Mouse (Mus musculus) gastrocnemius, adult 18-20 months (tissue): Measurements from ENCODE around the gene Gm11569. TPM values are rescaled to one million over a fixed set of nuclear protein-coding genes. Genes with fewer than 3 reads are reported as not detected.
"Not testable (repeated sequence)": the region's sequence is repeated elsewhere in the genome, so short reads cannot be mapped to it uniquely, and the experiment has no call there.

ENCODE experiments used
- DNase-seq: peaks from one replicate; pipeline ENCODE4 v3.0.0; 2021; ENCODE audit warnings: low spot score
- long read RNA-seq, 2 experiments: library from polyadenylated mRNA; stranded (forward); transcript quantifications; one replicate each; pipeline ENCODE4 v2.0.0; 2021
- total RNA-seq, 2 experiments: library from RNA; stranded (reverse); gene quantifications; 2 replicates each; pipeline ENCODE4 v1.2.3; 2021

Gm11569 gene
- total RNA-seq: not detected
- long read RNA-seq, experiment 1: 0 reads
- long read RNA-seq, experiment 2: 0 reads

- not testable (repeated sequence) for DNase-seq
These were observed at the start of gene Gm11569 for GRCm38 (mm10) chr11:99798832-99799231. TSS of gene Gm11569 (minus strand) at chr11:99798932.

- DNase-seq: no peak
These were observed 48.0 kb upstream of the Gm11569 start for GRCm38 (mm10) chr11:99846746-99847145.

- no peak for DNase-seq
These were observed 43.5 kb upstream of the Gm11569 start for GRCm38 (mm10) chr11:99842185-99842584.

GRCm38 (mm10) chr11:99837966-99838365, 39.2 kb upstream of the Gm11569 start, which contains the start of gene 2300003K06Rik:
TSS of gene 2300003K06Rik (minus strand) at chr11:99838066.
- DNase-seq: no peak

- DNase-seq: not testable (repeated sequence)
These were observed 16.8 kb upstream of the Gm11569 start, which contains the start of gene Gm11564 for GRCm38 (mm10) chr11:99815566-99815965. TSS of gene Gm11564 (minus strand) at chr11:99815666.

GRCm38 (mm10) chr11:99809792-99810191, 11.1 kb upstream of the Gm11569 start, which contains the start of gene Krtap4-13:
TSS of gene Krtap4-13 (minus strand) at chr11:99809892.
- not testable (repeated sequence) for DNase-seq

- DNase-seq: not testable (repeated sequence)
These were observed 5.6 kb upstream of the Gm11569 start, which contains the start of gene Gm11554 for GRCm38 (mm10) chr11:99804346-99804745. TSS of gene Gm11554 (minus strand) at chr11:99804446.

- DNase-seq: no peak
These were observed 5.4 kb downstream of the Gm11569 start, which contains the start of gene Gm11596 for GRCm38 (mm10) chr11:99793367-99793766. TSS of gene Gm11596 (minus strand) at chr11:99793467.

GRCm38 (mm10) chr11:99784900-99785299, 13.8 kb downstream of the Gm11569 start, which contains the start of gene Krtap4-9:
TSS of gene Krtap4-9 (plus strand) at chr11:99785200.
- not testable (repeated sequence) for DNase-seq

- no peak for DNase-seq
These were observed 18.1 kb downstream of the Gm11569 start, which contains the start of gene Krtap4-8 for GRCm38 (mm10) chr11:99780604-99781003. TSS of gene Krtap4-8 (minus strand) at chr11:99780704.

GRCm38 (mm10) chr11:99778401-99778800, 20.3 kb downstream of the Gm11569 start:
- DNase-seq: no peak

- DNase-seq: not testable (repeated sequence)
These were observed 25.9 kb downstream of the Gm11569 start, which contains the start of gene Gm11595 for GRCm38 (mm10) chr11:99772813-99773212. TSS of gene Gm11595 (minus strand) at chr11:99772913.

GRCm38 (mm10) chr11:99768410-99768809, 30.3 kb downstream of the Gm11569 start:
- DNase-seq: no peak

GRCm38 (mm10) chr11:99758877-99759276, 39.9 kb downstream of the Gm11569 start:
- DNase-seq: no peak

Other genes with a start within 250 kb of the Gm11569 start
- gene Krtap3-3, start 248.1 kb downstream of the Gm11569 start, total RNA-seq: under 1 TPM in 1 of 2 experiments, not detected in 1; 0.32 TPM
- gene Krtap3-2, start 242.1 kb downstream of the Gm11569 start, total RNA-seq: not detected
- gene Gm11939, start 239.5 kb downstream of the Gm11569 start, total RNA-seq: not detected
- not detected for gene Krtap3-1, start 232.3 kb downstream of the Gm11569 start, total RNA-seq
- not detected for gene Krtap1-5, start 217.9 kb downstream of the Gm11569 start, total RNA-seq
- not detected for gene Krtap1-4, start 215.3 kb downstream of the Gm11569 start, total RNA-seq
- not detected for gene Krtap1-3, start 207.6 kb downstream of the Gm11569 start, total RNA-seq
- not detected for gene Krtap9-3, start 200.8 kb downstream of the Gm11569 start, total RNA-seq
- gene Gm11938, start 195.6 kb downstream of the Gm11569 start, total RNA-seq: not detected
- gene Gm11937, start 188.7 kb downstream of the Gm11569 start, total RNA-seq: not detected
- not detected for gene Krtap2-4, start 184.1 kb downstream of the Gm11569 start, total RNA-seq
- not detected for gene Gm11562, start 178.5 kb downstream of the Gm11569 start, total RNA-seq
- not detected for gene Krtap4-1, start 170.7 kb downstream of the Gm11569 start, total RNA-seq
- not detected for gene Krtap4-2, start 163.8 kb downstream of the Gm11569 start, total RNA-seq
- not detected for gene Krtap4-7, start 154.8 kb downstream of the Gm11569 start, total RNA-seq
- not detected for gene Gm11555, start 148.7 kb downstream of the Gm11569 start, total RNA-seq
- gene Gm11563, start 140.0 kb downstream of the Gm11569 start, total RNA-seq: not detected
- not detected for gene Krtap4-6, start 133.0 kb downstream of the Gm11569 start, total RNA-seq
- gene Gm14190, start 108.2 kb downstream of the Gm11569 start, total RNA-seq: not detected
- gene Gm14180, start 64.6 kb downstream of the Gm11569 start, total RNA-seq: not detected
- not detected for gene Gm11595, start 26.0 kb downstream of the Gm11569 start, total RNA-seq
- not detected for gene Krtap4-8, start 18.2 kb downstream of the Gm11569 start, total RNA-seq
- gene Krtap4-9, start 13.7 kb downstream of the Gm11569 start, total RNA-seq: not detected
- gene Gm11596, start 5.5 kb downstream of the Gm11569 start, total RNA-seq: not detected
- gene Gm11554, start 5.5 kb upstream of the Gm11569 start, total RNA-seq: not detected
- not detected for gene Krtap4-13, start 11.0 kb upstream of the Gm11569 start, total RNA-seq
- gene Gm11564, start 16.7 kb upstream of the Gm11569 start, total RNA-seq: not detected
- not detected for gene 2300003K06Rik, start 39.1 kb upstream of the Gm11569 start, total RNA-seq
- not detected for gene Krtap4-16, start 52.7 kb upstream of the Gm11569 start, total RNA-seq
- gene Gm11568, start 59.0 kb upstream of the Gm11569 start, total RNA-seq: not detected
- not detected for gene Gm11559, start 65.5 kb upstream of the Gm11569 start, total RNA-seq
- not detected for gene Krtap9-1, start 74.5 kb upstream of the Gm11569 start, total RNA-seq
- not detected for gene Gm11567, start 80.3 kb upstream of the Gm11569 start, total RNA-seq
- not detected for gene Krtap31-1, start 109.0 kb upstream of the Gm11569 start, total RNA-seq
- gene Gm11565, start 115.8 kb upstream of the Gm11569 start, total RNA-seq: not detected
- gene Krtap31-2, start 137.4 kb upstream of the Gm11569 start, total RNA-seq: not detected
- not detected for gene Krtap9-5, start 149.5 kb upstream of the Gm11569 start, total RNA-seq
- gene Krtap29-1, start 180.1 kb upstream of the Gm11569 start, total RNA-seq: not detected
- not detected for gene Krtap16-1, start 187.7 kb upstream of the Gm11569 start, total RNA-seq
- not detected for gene Krtap17-1, start 195.1 kb upstream of the Gm11569 start, total RNA-seq
- gene Krt33a, start 217.3 kb upstream of the Gm11569 start, total RNA-seq: under 1 TPM in 1 of 2 experiments, not detected in 1; 0.21 TPM
- not detected for gene Krt33b, start 230.9 kb upstream of the Gm11569 start, total RNA-seq
- under 1 TPM in 1 of 2 experiments, not detected in 1; 0.25 TPM for gene Krt34, start 242.6 kb upstream of the Gm11569 start, total RNA-seq